Mouse (Mus musculus): ENCODE data around the gene Lmbr1l. TPM values are rescaled to one million over a fixed set of nuclear protein-coding genes. Genes with fewer than 3 reads are reported as not detected.

Lmbr1l gene
- polyA plus RNA-seq (2015; fragmentation: Nextera tagmentation; extraction: Ambion mirVana), result 43.2 and 45.2 TPM in 2 replicates

DNA sequence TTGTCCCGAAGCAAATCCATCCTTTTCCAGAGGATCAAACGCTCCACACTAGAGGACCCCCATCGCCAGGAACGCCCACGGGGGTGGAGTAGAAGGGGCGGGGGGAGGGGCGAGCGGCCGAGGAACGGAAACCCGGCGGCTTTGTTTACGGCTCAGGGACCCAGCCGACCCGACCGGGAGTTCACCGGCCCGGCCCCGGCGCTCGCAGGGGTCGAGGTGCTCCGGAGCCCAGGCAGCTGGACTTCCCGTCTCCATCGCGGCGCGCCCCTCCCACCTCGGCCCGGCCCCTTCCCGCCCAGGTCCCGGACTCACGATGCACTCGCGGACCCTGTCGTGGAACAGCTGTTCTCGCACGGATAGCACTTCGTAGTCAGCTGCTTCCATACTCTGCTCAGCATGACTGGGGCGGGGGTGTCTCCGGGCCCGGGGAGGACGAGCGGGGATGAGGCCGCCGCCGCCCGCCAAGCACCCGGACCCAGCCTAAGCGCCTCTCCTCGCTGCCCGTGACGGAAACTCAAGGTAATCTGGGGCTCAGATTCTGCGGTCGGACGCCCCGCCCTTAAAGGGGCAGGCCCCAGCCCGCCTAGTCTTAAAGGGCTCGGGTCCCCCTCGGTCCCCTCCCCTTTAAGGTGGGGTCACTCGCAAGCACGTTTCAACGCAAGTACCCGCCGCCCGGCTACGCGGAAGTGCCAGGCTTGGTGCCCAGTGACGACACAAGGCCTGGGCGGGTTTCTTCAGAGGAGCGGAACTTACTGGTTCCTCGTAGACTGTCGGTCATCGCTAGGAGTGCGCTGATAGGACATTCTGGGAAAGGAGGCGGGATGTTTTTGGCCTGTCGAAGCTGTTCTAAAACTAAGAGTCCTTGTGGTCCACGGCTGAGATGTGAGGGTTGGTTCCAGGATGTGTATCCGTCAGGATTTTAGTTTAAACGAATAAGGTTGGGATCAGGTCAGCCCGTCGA is at the start of gene Lmbr1l:
Gene Lmbr1l, minus strand, starts transcription at position 694 of the 961 bp plus-strand sequence.
- ATAC-seq (replicated peaks), result peak; percentile 99
- peak within 1 kb of the TSS; percentile 97 for H3K27ac ChIP-seq (replicated peaks)
- peaks cover 5% of the 10 kb centered on the region for H3K36me3 ChIP-seq
- H3K9ac ChIP-seq (replicated peaks), result peak within 1 kb of the TSS; percentile 83
- H3K4me3 ChIP-seq, result peak within 1 kb of the TSS; percentile 77
- H3K4me1 ChIP-seq, result peaks cover 34% of the 10 kb centered on the region
- H3K9me3 ChIP-seq, result no peaks in the 10 kb centered on the region
- H3K4me2 ChIP-seq (replicated peaks), result peak within 1 kb of the TSS; percentile 76
- no peaks in the 10 kb centered on the region for H3K27me3 ChIP-seq
- WGBS, result under 1% methylated on average over 82 of the region's 82 CpGs

DNA sequence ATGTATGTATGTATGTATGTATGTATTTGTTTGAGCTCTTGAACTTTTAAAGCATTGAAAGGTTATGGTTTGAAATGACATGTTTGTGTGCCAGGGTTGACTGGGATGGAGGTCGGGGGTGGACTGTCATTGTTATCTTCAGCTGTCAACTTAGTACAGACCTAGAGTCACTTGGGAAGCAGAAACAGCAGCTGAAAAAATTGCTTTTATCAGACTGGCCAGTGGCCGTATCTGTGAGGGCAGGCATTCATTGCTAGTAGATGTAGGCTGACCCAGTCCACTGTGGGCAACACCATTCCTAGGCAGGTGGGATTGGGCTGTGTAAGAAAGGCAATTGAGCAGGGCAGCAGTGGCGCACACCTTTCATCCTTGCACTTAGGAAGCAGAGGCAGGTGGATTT is 41.5 kb upstream of the Lmbr1l start:
- H3K4me1 ChIP-seq, result peaks cover 9% of the 10 kb centered on the region; the same call in 1 of the 2 replicates
- H3K36me3 ChIP-seq, result no peaks in the 10 kb centered on the region
- no peak overlapping the region for H3K4me2 ChIP-seq (replicated peaks)
- no peak overlapping the region for H3K4me3 ChIP-seq
- 92% methylated on average over 3 of the region's 3 CpGs for WGBS
- no peaks in the 10 kb centered on the region for H3K9me3 ChIP-seq
- H3K27ac ChIP-seq (replicated peaks), result no peak overlapping the region
- H3K9ac ChIP-seq (replicated peaks), result no peak overlapping the region
- no peaks in the 10 kb centered on the region for H3K27me3 ChIP-seq
- no peak for ATAC-seq (replicated peaks)

DNA sequence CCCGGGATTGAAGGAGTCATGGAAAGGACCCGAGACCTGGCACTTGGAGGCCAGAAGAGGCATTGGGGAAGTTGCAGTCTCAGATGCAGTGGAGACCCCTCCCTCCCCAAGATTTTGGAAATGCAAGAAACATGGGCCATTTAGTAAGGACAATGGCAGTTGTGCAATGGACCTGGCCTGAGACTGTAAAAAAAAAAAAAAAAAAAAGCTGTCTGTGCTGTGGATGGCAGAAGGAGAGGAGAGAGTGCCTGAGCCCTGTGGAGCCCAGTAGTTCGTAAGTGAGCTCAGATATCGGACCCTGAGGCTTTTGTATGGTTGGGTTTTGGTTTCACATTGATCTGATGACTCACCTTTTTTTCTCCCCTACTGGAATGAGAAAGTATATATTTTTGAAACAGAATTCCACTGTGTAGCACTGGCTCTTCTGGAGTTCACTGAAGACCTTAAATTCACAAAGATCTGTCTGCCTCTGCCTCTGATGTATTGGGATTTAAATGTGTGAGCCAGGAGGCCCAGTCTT is 40.9 kb upstream of the Lmbr1l start:
- Histone ChIP-seq H3K9me3 (no peaks in the 10 kb centered on the region), H3K36me3 (no peaks in the 10 kb centered on the region), H3K4me3 (no peak overlapping the region), H3K27me3 (no peaks in the 10 kb centered on the region), H3K4me2 (replicated peaks) (no peak overlapping the region), H3K9ac (replicated peaks) (no peak overlapping the region), H3K27ac (replicated peaks) (no peak overlapping the region), H3K4me1 (peaks cover 9% of the 10 kb centered on the region; the same call in 1 of the 2 replicates)
- no peak for ATAC-seq (replicated peaks)
- WGBS, result 89% methylated on average over 4 of the region's 4 CpGs

DNA sequence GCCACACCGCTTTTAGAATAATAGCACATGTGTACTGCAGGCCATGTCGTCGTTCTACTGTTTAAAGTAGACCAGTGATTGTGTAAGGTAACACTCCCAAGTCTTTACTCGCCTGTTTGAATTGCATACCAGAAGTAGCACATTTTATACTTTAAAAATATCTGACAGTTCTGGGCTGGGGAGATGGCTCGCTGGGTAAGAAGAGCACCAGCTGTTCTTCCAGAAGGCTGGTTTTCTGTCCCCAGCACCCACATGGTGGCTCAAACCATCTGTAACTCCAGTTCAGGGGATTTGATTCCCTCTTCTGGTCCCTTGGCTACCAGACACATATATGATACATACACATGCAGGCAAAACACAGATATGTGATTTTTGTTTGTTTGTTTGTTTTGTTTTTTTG is 39.4 kb upstream of the Lmbr1l start:
- no peak overlapping the region for H3K4me2 ChIP-seq (replicated peaks)
- WGBS, result 85% methylated on average over 5 of the region's 5 CpGs
- no peak overlapping the region for H3K4me3 ChIP-seq
- no peaks in the 10 kb centered on the region for H3K9me3 ChIP-seq
- H3K4me1 ChIP-seq, result peaks cover 9% of the 10 kb centered on the region; the same call in 1 of the 2 replicates
- no peaks in the 10 kb centered on the region for H3K27me3 ChIP-seq
- H3K9ac ChIP-seq (replicated peaks), result no peak overlapping the region
- H3K36me3 ChIP-seq, result no peaks in the 10 kb centered on the region
- peak overlapping the region; percentile 31; the same call in 1 of the 2 replicates for H3K27ac ChIP-seq (replicated peaks)
- ATAC-seq (replicated peaks), result no peak

DNA sequence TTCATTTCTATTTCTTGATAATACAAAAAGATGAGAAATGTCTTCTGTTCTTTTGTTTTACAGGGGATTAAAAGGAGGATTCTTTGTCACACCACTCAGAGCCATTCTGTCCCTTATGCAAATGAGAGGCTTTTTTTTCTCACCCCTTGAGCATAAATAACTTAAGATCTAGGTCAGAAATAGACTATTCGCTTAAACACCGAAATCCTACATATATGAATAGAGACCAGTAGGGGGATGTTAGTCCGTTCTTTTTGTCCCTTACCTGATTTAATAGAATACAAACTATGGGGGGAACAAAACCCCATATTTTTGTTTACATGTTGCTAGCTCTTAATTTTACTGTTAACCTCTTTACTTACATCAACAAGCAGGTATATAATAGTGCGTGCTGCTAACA is 38.0 kb upstream of the Lmbr1l start:
- H3K4me3 ChIP-seq, result peak overlapping the region; percentile 98; the same call in 1 of the 2 replicates

DNA sequence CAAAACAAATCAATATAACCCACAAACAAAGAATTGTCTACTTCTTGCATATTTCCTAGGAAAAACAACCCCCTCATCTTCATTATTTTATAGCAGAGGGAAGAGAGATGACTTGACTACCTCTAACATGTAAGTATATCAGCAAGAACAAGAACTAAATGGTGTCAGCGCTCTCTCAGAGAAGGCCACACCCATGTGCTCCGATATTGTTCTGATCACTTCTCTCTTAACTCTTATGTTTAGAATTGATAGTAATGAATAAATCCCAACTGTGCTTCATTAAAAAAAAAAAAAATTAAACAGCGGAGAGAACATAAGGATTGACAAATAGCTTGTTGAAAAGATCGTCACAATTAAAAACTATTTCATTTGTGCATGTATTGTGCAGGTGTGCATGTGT is 37.3 kb upstream of the Lmbr1l start:
- H3K4me2 ChIP-seq (replicated peaks), result peak overlapping the region; percentile 70
- H3K27me3 ChIP-seq, result no peaks in the 10 kb centered on the region
- whole genome bisulfite sequencing, result 43% methylated on average over 4 of the region's 4 CpGs
- H3K9ac ChIP-seq (replicated peaks), result peak overlapping the region; percentile 100
- peaks cover 9% of the 10 kb centered on the region; the same call in 1 of the 2 replicates for H3K4me1 ChIP-seq
- H3K9me3 ChIP-seq, result no peaks in the 10 kb centered on the region
- peaks cover 3% of the 10 kb centered on the region; the same call in 1 of the 2 replicates for H3K36me3 ChIP-seq
- peak overlapping the region; percentile 98 for H3K4me3 ChIP-seq
- H3K27ac ChIP-seq (replicated peaks), result peak overlapping the region; percentile 98
- ATAC-seq (replicated peaks), result no peak

More for the DNA sequence above, 38.0 kb upstream of the Lmbr1l start:
- peak overlapping the region; percentile 98 for H3K27ac ChIP-seq (replicated peaks)
- H3K4me1 ChIP-seq, result peaks cover 9% of the 10 kb centered on the region; the same call in 1 of the 2 replicates
- H3K36me3 ChIP-seq, result peaks cover 2% of the 10 kb centered on the region; the same call in 1 of the 2 replicates
- H3K9me3 ChIP-seq, result no peaks in the 10 kb centered on the region
- peak overlapping the region; percentile 70 for H3K4me2 ChIP-seq (replicated peaks)
- no peak for ATAC-seq (replicated peaks)
- no peaks in the 10 kb centered on the region for H3K27me3 ChIP-seq
- 46% methylated on average over 4 of the region's 4 CpGs for WGBS
- H3K9ac ChIP-seq (replicated peaks), result peak overlapping the region; percentile 100; the same call in 1 of the 2 replicates

DNA sequence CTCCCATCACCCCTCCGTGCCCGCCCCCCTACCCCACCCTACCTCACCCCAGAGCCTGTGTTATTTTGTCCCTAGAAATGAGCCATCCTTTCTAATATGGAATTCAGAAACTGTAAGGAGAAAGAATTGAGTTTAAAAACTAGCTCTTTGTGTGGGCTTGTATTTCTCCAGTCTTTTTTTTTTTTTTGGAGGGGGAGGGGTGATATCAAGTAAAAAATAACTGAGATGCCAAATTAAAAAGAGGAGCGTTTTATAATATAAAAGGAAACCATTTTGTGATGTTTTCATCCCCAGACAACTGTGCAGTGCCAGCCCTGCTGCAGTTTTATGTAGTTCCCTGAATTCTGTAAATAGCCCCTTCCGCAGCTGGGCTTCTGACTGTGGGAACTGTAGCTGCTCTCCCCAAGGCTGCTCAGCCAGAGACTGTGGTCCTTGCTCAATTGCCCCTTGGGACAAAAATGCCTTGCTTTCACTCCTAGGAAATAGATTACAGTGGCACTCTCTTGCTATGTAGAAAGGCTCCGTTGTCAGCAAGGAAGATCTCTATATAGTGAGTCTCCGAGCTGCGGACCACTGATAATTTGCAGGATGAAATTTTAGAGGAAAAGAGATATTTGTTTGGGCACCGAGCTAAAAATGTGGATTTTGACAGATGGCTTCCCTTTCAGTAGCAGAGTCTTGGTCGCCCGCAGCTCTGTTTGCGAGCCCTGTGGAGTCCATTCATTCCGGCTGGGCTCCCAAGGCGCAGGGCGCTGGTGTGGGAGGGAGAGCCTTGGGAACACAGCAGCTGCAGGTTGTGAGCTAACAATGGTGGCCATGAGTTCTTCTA is 36.6 kb upstream of the Lmbr1l start:
- Histone ChIP-seq H3K36me3 (peaks cover 5% of the 10 kb centered on the region), H3K4me1 (peaks cover 10% of the 10 kb centered on the region), H3K9ac (replicated peaks) (peak overlapping the region; percentile 100), H3K4me2 (replicated peaks) (peak overlapping the region; percentile 70), H3K9me3 (no peaks in the 10 kb centered on the region), H3K4me3 (peak overlapping the region; percentile 98), H3K27ac (replicated peaks) (peak overlapping the region; percentile 98), H3K27me3 (no peaks in the 10 kb centered on the region)
- ATAC-seq (replicated peaks), result no peak
- 2% methylated on average over 14 of the region's 14 CpGs for WGBS

DNA sequence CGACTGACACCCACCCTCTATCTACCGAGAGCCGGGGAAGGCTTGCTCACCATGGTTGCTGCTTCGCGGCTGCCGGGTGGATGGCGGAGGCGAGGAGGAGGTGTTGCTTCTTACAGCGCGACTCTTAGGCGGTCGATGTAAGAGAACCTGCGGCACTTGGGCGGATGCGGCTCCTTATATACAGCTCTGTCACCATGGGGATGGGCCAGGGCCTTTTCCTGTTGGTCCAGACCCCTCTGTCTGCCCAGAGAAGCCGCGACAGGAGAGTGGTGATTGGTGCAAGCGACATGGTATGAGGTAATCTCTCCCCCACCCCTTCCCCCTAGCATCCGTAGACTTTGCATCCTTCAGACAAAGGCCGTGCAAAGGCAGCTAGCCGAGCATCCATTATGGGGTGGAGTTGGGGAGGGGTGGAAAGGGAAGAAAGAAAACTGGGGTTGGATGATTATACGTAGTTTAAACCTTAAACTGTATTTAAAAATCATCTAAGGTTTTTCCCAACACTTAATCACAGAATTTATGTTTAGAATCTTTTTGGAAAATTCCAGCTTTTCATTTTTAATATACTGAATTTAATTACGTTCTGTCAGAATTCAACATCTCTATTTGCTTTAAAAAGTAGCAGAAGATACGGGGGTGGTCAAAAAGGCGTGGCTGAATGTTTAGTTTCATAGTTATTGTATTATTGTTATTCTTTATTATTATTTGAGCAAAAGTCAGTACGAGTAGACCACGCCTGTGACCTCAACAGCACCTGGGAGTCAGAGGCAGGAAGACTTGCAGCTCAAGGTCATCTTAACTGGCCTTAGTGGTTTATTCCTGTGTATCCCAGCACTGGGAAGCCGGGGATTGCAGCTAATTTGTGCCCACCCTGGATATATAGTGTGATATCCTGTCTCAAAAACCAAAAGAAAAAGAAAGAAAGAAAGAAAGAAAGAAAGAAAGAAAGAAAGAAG is 35.6 kb upstream of the Lmbr1l start, which contains the start of the genes Gm49450 and Tuba1a:
Gene Gm49450, minus strand, starts transcription at position 151 of the 956 bp plus-strand sequence.
Gene Tuba1a, minus strand, starts transcription at position 303 of the 956 bp plus-strand sequence.
- no peaks in the 10 kb centered on the region for H3K27me3 ChIP-seq
- ATAC-seq (replicated peaks), result peak; percentile 98
- peak within 1 kb of the TSS; percentile 70 for H3K4me2 ChIP-seq (replicated peaks)
- no peaks in the 10 kb centered on the region for H3K9me3 ChIP-seq
- H3K4me1 ChIP-seq, result peaks cover 18% of the 10 kb centered on the region
- peak within 1 kb of the TSS; percentile 98 for H3K27ac ChIP-seq (replicated peaks)
- H3K36me3 ChIP-seq, result peaks cover 15% of the 10 kb centered on the region
- WGBS, result 1% methylated on average over 28 of the region's 28 CpGs
- peak within 1 kb of the TSS; percentile 100 for H3K9ac ChIP-seq (replicated peaks)
- peak within 1 kb of the TSS; percentile 98 for H3K4me3 ChIP-seq

DNA sequence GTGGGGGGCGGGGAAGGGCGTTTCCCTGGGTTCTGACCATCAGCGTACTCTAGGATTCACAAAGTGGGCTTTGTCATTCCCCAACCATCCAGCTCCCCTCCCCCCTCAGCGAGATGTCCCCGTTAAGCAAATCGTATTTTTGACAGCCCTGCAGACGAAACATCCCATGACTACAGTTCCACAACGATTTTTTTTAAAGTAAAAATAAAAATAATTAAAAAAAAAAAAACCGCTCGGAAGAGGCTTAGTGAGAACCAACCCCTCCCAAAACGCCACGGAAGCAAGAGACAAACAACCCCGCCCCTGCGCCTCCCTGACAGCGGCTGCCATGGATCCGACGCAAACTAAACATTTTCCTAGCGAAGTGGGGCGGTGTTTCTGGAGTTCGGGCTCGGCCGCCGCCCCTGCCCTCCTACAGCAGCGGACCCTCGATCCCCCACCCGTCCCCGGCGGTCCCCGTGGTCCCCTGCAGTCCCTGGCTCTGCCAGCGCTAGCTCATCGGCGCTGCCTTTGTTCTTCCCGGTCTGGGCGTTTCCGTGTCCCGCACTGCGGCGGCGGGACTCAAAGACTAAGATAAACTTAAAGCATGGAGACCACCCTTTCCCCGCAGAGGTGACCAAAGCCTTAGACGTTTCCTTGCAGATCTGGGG is 34.8 kb upstream of the Lmbr1l start:
- peak; percentile 38 for ATAC-seq (replicated peaks)
- peak overlapping the region; percentile 70 for H3K4me2 ChIP-seq (replicated peaks)
- H3K4me1 ChIP-seq, result peaks cover 25% of the 10 kb centered on the region
- under 1% methylated on average over 41 of the region's 41 CpGs for WGBS
- peak overlapping the region; percentile 100 for H3K9ac ChIP-seq (replicated peaks)
- no peaks in the 10 kb centered on the region for H3K9me3 ChIP-seq
- peaks cover 15% of the 10 kb centered on the region for H3K36me3 ChIP-seq
- H3K27me3 ChIP-seq, result no peaks in the 10 kb centered on the region
- peak overlapping the region; percentile 98 for H3K27ac ChIP-seq (replicated peaks)
- peak overlapping the region; percentile 98 for H3K4me3 ChIP-seq

DNA sequence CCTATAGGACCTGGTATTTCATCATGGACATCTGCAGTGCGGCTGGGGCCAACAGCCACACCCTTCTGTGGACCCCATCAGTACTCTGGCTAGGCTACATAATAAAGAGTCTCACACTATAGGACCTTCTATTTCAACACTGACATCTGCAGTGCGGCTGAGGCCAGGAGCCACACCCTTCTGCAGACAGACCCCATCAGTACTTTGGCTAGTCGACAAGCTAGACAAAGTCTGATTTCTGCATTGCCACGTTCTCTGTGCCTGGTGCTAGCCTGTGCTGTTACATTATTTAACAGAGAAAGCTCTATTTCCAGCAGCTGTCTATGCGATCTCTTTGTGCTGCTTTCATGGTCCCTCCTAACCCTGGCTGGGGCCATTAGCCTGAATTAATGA is 34.0 kb upstream of the Lmbr1l start:
- 2% methylated on average over 5 of the region's 5 CpGs for WGBS
- Histone ChIP-seq H3K27ac (replicated peaks) (peak overlapping the region; percentile 98), H3K4me2 (replicated peaks) (peak overlapping the region; percentile 70), H3K4me3 (peak overlapping the region; percentile 98), H3K9me3 (no peaks in the 10 kb centered on the region), H3K4me1 (peaks cover 27% of the 10 kb centered on the region), H3K27me3 (no peaks in the 10 kb centered on the region), H3K36me3 (peaks cover 15% of the 10 kb centered on the region), H3K9ac (replicated peaks) (peak overlapping the region; percentile 100)
- ATAC-seq (replicated peaks), result peak; percentile 18; the same call in 1 of the 2 replicates

Data from forebrain, embryonic 15.5 days (tissue).